Mouse (Mus musculus): ENCODE data around the gene Peak1. TPM values are rescaled to one million over a fixed set of nuclear protein-coding genes. Genes with fewer than 3 reads are reported as not detected.

Peak1 gene
- polyA plus RNA-seq (2014; fragmentation: Nextera tagmentation; extraction: Ambion mirVana): 23.0 and 27.3 TPM in 2 replicates

GRCm38 (mm10) chr9:56417948-56418737 is at the start of gene Peak1, which contains the start of gene Hmg20a:
Gene Peak1, minus strand, starts transcription at chr9:56418067.
Gene Hmg20a, plus strand, starts transcription at chr9:56418609.
- Histone ChIP-seq H3K27ac (ENCODE audit: low read length) (peak within 1 kb of the TSS; percentile 94), H3K4me2 (replicated peaks; ENCODE audit: low read depth, low read length) (peak within 1 kb of the TSS; percentile 69), H3K9ac (replicated peaks; ENCODE audit: low read depth, low read length) (peak within 1 kb of the TSS; percentile 81), H3K27me3 (ENCODE audit: control insufficient read depth, insufficient read depth, low read length) (no peaks in the 10 kb centered on the region), H3K4me1 (ENCODE audit: control insufficient read depth, insufficient read depth, low read length) (peaks cover 19% of the 10 kb centered on the region), H3K9me3 (ENCODE audit: control insufficient read depth, low read depth, low read length) (no peaks in the 10 kb centered on the region), H3K36me3 (ENCODE audit: control insufficient read depth, insufficient read depth, low read length) (no peaks in the 10 kb centered on the region), H3K4me3 (ENCODE audit: low read depth, low read length) (peak within 1 kb of the TSS; percentile 88)
- WGBS: under 1% methylated on average over 58 of the region's 59 CpGs
- ATAC-seq (ENCODE audit: insufficient number of reproducible peaks, insufficient read depth, low FRiP score, low read depth): peak; percentile 96

GRCm38 (mm10) chr9:56466251-56466650 is 48.4 kb upstream of the Peak1 start:
- Histone ChIP-seq H3K4me3 (ENCODE audit: low read depth, low read length) (no peak overlapping the region), H3K9me3 (ENCODE audit: control insufficient read depth, low read depth, low read length) (no peaks in the 10 kb centered on the region), H3K4me2 (replicated peaks; ENCODE audit: low read depth, low read length) (no peak overlapping the region), H3K27me3 (ENCODE audit: control insufficient read depth, insufficient read depth, low read length) (no peaks in the 10 kb centered on the region), H3K9ac (replicated peaks; ENCODE audit: low read depth, low read length) (no peak overlapping the region), H3K27ac (ENCODE audit: low read length) (no peak overlapping the region), H3K36me3 (ENCODE audit: control insufficient read depth, insufficient read depth, low read length) (peaks cover 18% of the 10 kb centered on the region; the same call in 1 of the 2 replicates), H3K4me1 (ENCODE audit: control insufficient read depth, insufficient read depth, low read length) (peaks cover 23% of the 10 kb centered on the region)
- no peak for ATAC-seq (ENCODE audit: insufficient number of reproducible peaks, insufficient read depth, low FRiP score, low read depth)
- 90% methylated on average over 4 of the region's 4 CpGs for WGBS

GRCm38 (mm10) chr9:56464863-56465654 is 47.2 kb upstream of the Peak1 start:
- H3K4me1 ChIP-seq (ENCODE audit: control insufficient read depth, insufficient read depth, low read length): peaks cover 19% of the 10 kb centered on the region
- no peaks in the 10 kb centered on the region for H3K27me3 ChIP-seq (ENCODE audit: control insufficient read depth, insufficient read depth, low read length)
- H3K9me3 ChIP-seq (ENCODE audit: control insufficient read depth, low read depth, low read length): no peaks in the 10 kb centered on the region
- no peak overlapping the region for H3K9ac ChIP-seq (replicated peaks; ENCODE audit: low read depth, low read length)
- 15% methylated on average over 23 of the region's 23 CpGs for WGBS
- no peak for ATAC-seq (ENCODE audit: insufficient number of reproducible peaks, insufficient read depth, low FRiP score, low read depth)
- peak overlapping the region; percentile 11; the same call in 1 of the 2 replicates for H3K4me2 ChIP-seq (replicated peaks; ENCODE audit: low read depth, low read length)
- H3K27ac ChIP-seq (ENCODE audit: low read length): peak overlapping the region; percentile 29; the same call in 1 of the 2 replicates
- no peak overlapping the region for H3K4me3 ChIP-seq (ENCODE audit: low read depth, low read length)
- H3K36me3 ChIP-seq (ENCODE audit: control insufficient read depth, insufficient read depth, low read length): peaks cover 18% of the 10 kb centered on the region; the same call in 1 of the 2 replicates

DNA sequence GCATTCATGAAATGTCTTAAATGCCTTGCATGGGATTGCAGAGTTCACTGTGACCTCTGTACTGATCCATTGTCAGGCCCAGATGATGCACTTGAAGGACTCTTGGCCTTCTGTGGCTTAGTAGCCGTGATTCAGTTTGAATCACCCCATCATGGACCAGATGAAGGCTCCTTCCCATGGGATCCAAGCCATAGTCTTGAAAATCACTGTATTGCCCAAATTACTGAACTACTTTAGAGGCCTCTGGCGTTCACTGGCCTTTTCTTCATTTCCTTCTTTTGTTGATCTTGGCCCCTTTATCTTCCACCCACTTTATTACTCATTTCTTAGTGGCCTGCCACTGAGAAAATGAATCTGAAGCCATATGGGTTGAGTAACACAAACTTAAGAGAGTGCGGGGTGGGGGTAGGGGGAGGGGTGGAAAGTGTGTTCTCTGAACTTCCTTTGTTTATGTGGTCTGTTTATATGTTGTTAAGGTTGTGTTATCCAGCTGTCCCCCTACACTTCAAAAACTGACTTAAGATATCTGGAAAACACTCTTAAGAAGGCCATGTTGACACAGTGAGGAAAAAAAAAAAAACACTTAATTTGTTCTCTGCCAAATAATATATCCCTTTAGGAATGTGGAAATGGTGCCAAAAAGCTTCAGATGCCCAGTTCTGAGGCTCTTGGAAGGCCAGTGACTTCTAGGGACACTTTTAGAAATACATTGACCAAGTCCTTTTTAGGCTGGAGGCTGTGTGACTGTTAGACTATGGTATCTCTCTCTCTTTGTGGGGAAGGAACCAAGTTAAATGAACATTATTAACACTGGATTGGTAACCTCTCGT is 46.0 kb upstream of the Peak1 start:
- no peak overlapping the region for H3K4me3 ChIP-seq (ENCODE audit: low read depth, low read length)
- H3K27me3 ChIP-seq (ENCODE audit: control insufficient read depth, insufficient read depth, low read length): no peaks in the 10 kb centered on the region
- H3K27ac ChIP-seq (ENCODE audit: low read length): peak overlapping the region; percentile 34; the same call in 1 of the 2 replicates
- no peaks in the 10 kb centered on the region for H3K9me3 ChIP-seq (ENCODE audit: control insufficient read depth, low read depth, low read length)
- no peak for ATAC-seq (ENCODE audit: insufficient number of reproducible peaks, insufficient read depth, low FRiP score, low read depth)
- H3K36me3 ChIP-seq (ENCODE audit: control insufficient read depth, insufficient read depth, low read length): peaks cover 8% of the 10 kb centered on the region; the same call in 1 of the 2 replicates
- WGBS: 39% methylated on average over 4 of the region's 4 CpGs
- H3K4me1 ChIP-seq (ENCODE audit: control insufficient read depth, insufficient read depth, low read length): peaks cover 19% of the 10 kb centered on the region
- no peak overlapping the region for H3K4me2 ChIP-seq (replicated peaks; ENCODE audit: low read depth, low read length)
- no peak overlapping the region for H3K9ac ChIP-seq (replicated peaks; ENCODE audit: low read depth, low read length)

DNA sequence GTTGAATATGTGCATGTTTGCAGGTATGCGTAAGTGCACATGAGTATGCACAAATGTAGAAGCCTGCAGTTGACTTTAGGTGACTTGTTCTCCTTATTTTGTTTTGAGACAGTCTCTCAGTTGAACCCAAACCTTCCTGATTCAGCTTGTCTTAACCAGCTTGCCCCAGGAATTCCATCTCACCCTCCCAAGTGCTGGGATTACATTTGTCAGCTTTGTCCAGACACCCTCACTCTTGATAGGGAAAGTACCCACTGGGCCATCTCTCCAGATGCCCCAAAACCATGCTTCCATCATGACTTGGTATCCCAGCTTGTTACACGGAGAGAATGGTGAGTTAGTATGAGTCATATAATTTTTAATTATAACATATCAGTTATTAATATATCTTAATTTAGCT is 45.2 kb upstream of the Peak1 start:
- H3K27ac ChIP-seq (ENCODE audit: low read length): no peak overlapping the region

GRCm38 (mm10) chr9:56462606-56463005 is 44.7 kb upstream of the Peak1 start:
- Histone ChIP-seq H3K4me1 (ENCODE audit: control insufficient read depth, insufficient read depth, low read length) (peaks cover 19% of the 10 kb centered on the region), H3K9ac (replicated peaks; ENCODE audit: low read depth, low read length) (no peak overlapping the region), H3K36me3 (ENCODE audit: control insufficient read depth, insufficient read depth, low read length) (peaks cover 4% of the 10 kb centered on the region; the same call in 1 of the 2 replicates), H3K4me2 (replicated peaks; ENCODE audit: low read depth, low read length) (no peak overlapping the region), H3K27ac (ENCODE audit: low read length) (no peak overlapping the region), H3K4me3 (ENCODE audit: low read depth, low read length) (no peak overlapping the region), H3K27me3 (ENCODE audit: control insufficient read depth, insufficient read depth, low read length) (no peaks in the 10 kb centered on the region), H3K9me3 (ENCODE audit: control insufficient read depth, low read depth, low read length) (no peaks in the 10 kb centered on the region)
- WGBS: 86% methylated on average over 1 of the region's 1 CpGs
- no peak for ATAC-seq (ENCODE audit: insufficient number of reproducible peaks, insufficient read depth, low FRiP score, low read depth)

More for the DNA sequence above, 45.2 kb upstream of the Peak1 start:
- Histone ChIP-seq H3K9me3 (ENCODE audit: control insufficient read depth, low read depth, low read length) (no peaks in the 10 kb centered on the region), H3K4me3 (ENCODE audit: low read depth, low read length) (no peak overlapping the region), H3K4me1 (ENCODE audit: control insufficient read depth, insufficient read depth, low read length) (peaks cover 19% of the 10 kb centered on the region), H3K36me3 (ENCODE audit: control insufficient read depth, insufficient read depth, low read length) (peaks cover 7% of the 10 kb centered on the region; the same call in 1 of the 2 replicates), H3K27me3 (ENCODE audit: control insufficient read depth, insufficient read depth, low read length) (no peaks in the 10 kb centered on the region), H3K4me2 (replicated peaks; ENCODE audit: low read depth, low read length) (no peak overlapping the region), H3K9ac (replicated peaks; ENCODE audit: low read depth, low read length) (no peak overlapping the region)
- WGBS: 92% methylated on average over 2 of the region's 2 CpGs
- no peak for ATAC-seq (ENCODE audit: insufficient number of reproducible peaks, insufficient read depth, low FRiP score, low read depth)

DNA sequence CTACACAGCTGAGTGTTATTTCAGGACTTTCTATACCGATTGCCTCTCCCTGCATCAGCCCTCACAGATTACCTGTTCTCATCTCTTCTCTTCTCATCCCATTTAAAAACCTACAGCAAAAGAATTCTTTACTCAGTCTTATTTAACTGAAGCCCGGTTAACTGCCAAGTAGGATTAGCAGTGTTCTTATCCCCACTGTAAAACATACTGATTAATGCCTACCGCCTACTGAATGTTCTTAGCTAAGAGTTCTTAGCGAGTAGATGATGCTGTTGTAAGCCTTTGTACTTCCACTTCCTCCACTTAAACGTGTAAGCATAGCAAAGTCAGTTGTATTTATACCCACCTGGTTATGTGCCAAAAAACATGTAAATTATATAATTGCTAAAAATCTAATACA is 43.1 kb upstream of the Peak1 start:
- H3K4me1 ChIP-seq (ENCODE audit: control insufficient read depth, insufficient read depth, low read length): peaks cover 18% of the 10 kb centered on the region
- H3K27ac ChIP-seq (ENCODE audit: low read length): no peak overlapping the region
- WGBS: 55% methylated on average over 5 of the region's 5 CpGs
- H3K27me3 ChIP-seq (ENCODE audit: control insufficient read depth, insufficient read depth, low read length): no peaks in the 10 kb centered on the region
- H3K4me2 ChIP-seq (replicated peaks; ENCODE audit: low read depth, low read length): no peak overlapping the region
- no peak for ATAC-seq (ENCODE audit: insufficient number of reproducible peaks, insufficient read depth, low FRiP score, low read depth)
- H3K36me3 ChIP-seq (ENCODE audit: control insufficient read depth, insufficient read depth, low read length): no peaks in the 10 kb centered on the region
- no peak overlapping the region for H3K9ac ChIP-seq (replicated peaks; ENCODE audit: low read depth, low read length)
- no peak overlapping the region for H3K4me3 ChIP-seq (ENCODE audit: low read depth, low read length)
- no peaks in the 10 kb centered on the region for H3K9me3 ChIP-seq (ENCODE audit: control insufficient read depth, low read depth, low read length)

DNA sequence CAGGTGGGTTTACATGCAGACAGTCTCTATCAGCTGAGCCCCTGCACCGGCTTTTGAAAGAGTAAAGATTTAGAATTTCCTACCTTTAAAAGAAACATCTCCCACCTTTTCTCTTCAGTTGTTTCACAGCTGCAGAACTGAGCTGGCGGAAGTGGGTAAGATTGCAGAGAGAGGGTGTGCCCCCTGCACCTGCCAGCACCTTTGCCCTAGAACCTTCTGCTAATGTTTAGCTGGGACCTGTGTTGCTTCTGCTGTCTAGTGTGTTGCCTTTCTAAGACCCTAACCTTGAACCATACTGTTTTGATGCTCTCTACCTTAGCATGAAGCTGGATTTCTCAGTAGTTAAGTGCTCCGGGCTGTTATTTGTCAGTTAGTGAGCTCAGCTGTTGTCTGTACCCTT is 38.6 kb upstream of the Peak1 start:
- Histone ChIP-seq H3K9me3 (ENCODE audit: control insufficient read depth, low read depth, low read length) (no peaks in the 10 kb centered on the region), H3K27me3 (ENCODE audit: control insufficient read depth, insufficient read depth, low read length) (no peaks in the 10 kb centered on the region), H3K4me2 (replicated peaks; ENCODE audit: low read depth, low read length) (no peak overlapping the region), H3K9ac (replicated peaks; ENCODE audit: low read depth, low read length) (no peak overlapping the region), H3K4me1 (ENCODE audit: control insufficient read depth, insufficient read depth, low read length) (no peaks in the 10 kb centered on the region), H3K36me3 (ENCODE audit: control insufficient read depth, insufficient read depth, low read length) (no peaks in the 10 kb centered on the region), H3K27ac (ENCODE audit: low read length) (no peak overlapping the region), H3K4me3 (ENCODE audit: low read depth, low read length) (no peak overlapping the region)
- 92% methylated on average over 3 of the region's 3 CpGs for WGBS
- ATAC-seq (ENCODE audit: insufficient number of reproducible peaks, insufficient read depth, low FRiP score, low read depth): no peak
